Mouse (Mus musculus): Measurements from ENCODE around the gene Rnf225.
"Not testable (repeated sequence)": the region's sequence is repeated elsewhere in the genome, so short reads cannot be mapped to it uniquely, and the experiment has no call there.

The Rnf225 gene

DNA sequence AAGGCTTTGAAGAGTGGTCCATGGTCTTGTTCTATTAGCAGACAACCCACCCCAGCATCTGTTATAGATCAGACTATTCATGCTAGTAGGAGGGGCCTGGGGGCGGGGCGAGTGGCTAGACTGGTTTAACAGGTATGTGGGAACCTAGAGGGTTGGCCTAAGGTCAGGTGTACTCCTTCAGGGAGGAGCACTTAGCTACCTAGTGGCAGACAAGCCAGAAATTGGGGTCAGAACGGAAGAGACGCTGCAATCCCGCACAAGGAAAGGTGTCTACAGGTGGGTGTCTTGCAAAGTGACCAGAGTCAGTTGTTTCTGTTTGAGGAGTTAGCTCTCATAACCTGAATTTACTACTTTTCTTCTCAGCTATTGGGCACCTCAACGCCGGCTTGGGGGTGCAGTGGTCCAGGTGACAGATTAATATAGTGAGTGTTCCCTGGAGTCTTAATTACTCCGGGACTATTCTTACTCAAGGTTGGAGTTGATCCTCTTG, at the start of gene Rnf225:
TSS of gene Rnf225 (plus strand) at position 226 of the 490 bp plus-strand sequence.
- no peak for DNase-seq (ENCODE audit: low spot score)

DNA sequence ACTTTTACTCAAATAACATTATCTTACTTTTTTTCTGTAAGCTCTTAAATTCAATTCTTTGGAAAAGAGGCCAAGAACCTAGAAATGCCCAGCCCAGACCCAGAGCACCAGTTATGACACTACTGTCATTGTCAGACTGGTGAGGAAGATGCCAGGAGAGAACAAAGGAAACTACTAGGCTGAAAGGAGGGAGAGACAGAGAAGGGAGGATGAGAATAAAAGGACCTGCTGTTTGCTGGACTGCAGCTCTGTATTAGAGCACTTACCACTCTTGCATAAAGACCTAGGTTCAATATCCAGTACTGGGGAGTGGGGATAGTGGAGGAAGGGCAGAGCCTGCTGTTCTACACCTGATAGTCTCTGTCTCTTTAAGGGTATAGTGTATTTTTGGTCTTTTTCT, 47.2 kb upstream of the Rnf225 start:
- DNase-seq (ENCODE audit: low spot score) = no peak

DNA sequence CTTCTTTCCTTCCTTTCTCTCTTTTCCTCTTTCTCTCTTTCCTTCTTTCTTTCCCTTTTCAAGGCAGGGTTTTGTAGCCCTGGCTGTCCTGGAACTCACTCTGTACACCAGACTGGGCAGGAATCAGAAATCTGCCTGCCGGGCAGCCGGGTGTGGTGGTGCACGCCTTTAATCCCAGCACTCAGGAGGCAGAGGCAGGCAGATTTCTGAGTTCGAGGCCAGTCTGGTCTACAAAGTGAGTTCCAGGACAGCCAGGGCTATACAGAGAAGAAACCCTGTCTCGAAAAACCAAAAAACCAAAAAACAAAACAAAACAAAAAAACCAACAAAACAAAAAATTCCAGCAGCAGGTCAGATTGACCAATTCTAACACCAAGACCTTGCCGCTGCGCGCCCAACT, 46.7 kb upstream of the Rnf225 start:
- not testable (repeated sequence) for DNase-seq (ENCODE audit: low spot score)

DNA sequence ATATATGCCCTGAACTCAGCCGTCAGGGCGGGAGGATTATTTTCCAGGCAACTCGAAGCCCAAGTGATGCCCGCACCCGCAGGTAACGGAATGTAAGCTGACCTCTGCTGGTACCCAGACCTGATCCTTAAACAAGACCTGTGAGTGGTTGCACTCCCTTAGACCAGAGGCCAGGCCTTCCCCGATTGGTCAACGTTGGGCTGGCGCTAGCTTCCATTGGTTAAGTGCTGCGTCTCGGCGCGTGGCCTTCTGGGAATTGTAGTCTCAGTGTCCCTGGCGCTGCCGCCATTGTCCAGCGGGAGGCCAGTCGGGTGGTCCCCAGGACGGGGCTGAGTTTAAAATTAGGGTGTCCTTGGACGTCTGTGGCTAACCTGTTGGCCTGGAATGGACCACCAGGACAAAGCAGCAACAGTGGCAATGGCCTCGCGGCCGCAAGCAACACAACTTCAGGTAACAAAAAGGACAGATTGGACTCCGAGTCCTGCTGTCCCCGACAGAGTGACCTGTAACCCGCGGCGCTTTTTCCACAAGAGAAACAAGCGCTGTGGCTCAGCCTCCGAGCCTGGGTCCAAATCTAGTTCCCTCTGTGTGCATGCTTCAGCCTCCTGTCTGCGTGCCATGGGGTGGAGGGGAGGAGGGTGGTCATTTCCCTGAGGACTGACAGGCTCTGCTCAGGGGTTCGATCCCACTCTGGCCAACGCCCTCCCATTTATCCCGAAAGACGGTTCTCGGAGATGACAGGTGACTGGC, 46.1 kb upstream of the Rnf225 start, which contains the start of gene Zfp128:
TSS of gene Zfp128 (plus strand) at position 267 of the 750 bp plus-strand sequence.
- DNase-seq (ENCODE audit: low spot score) = peak; percentile 92

DNA sequence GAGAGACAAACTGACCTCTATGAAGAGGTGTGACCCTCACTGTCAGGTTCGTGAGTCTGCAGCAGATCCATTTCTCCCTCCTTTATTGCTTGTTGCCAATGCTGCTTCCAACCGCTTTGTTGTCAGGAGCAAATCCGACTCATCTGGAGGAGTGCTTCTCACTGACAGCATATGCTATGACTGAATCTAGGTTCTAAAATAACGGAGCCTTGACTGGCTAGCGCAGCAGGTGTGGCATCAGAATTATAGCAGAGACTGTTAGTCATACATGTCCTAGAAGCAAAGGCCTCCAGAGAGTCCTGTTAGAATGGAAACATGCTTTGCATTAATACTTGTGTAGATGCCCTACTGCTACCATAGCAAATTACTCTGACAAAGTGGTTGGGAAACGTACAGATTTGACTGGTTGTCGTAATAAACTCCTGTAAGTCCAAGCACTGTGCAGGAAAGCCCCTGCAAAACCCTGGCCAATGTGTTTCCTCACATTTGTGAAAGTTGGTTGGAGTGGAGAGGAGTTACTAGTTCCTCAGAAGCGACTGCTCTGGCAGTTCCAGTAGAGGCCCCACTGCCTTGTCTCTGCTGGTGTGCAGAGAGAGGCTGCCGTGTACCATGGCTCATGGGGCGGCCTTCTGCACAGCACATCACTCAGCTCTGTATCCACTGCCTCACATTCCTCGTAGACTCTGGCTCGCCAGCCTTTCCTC, 40.5 kb upstream of the Rnf225 start:
- DNase-seq (ENCODE audit: low spot score) = no peak

DNA sequence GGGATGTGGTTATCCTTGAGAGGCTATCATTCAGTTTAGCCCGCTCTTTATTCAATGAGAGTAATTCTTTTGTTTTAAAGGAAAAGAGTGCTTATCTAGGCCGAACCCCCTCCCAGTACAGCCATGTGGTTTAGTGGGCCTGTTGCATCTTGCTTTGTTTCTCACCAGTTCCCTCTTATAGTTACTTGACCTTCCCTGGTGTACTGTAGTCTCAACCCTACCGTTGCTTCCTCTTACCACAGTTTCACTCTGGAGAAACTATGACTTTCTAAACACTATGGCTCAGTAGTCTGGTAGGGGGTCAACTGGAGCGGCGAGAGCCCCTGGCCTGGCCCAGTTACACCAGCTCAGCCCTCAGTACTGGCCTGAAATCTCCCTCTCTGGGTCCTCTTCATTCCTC, 39.6 kb upstream of the Rnf225 start:
- DNase-seq (ENCODE audit: low spot score) = no peak

DNA sequence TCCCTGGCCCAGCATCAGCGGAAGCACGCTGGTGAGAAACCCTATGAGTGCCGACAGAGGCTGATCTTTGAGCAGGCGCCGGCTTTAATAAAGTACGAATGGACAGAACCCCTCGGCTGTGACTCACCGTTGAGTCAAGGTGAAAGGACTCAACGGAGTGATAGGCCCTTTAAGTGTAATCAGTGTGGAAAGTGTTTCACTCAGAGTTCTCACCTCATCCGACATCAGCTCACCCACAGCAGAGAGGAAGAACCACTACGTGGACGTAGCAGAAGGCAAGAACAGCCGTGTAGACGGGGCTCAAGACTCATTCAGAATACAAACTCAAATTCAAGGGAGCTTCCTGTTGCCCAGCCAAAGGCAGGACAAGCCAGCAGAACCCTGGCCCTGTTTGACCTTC, 36.3 kb upstream of the Rnf225 start:
- DNase-seq (ENCODE audit: low spot score) = no peak

DNA sequence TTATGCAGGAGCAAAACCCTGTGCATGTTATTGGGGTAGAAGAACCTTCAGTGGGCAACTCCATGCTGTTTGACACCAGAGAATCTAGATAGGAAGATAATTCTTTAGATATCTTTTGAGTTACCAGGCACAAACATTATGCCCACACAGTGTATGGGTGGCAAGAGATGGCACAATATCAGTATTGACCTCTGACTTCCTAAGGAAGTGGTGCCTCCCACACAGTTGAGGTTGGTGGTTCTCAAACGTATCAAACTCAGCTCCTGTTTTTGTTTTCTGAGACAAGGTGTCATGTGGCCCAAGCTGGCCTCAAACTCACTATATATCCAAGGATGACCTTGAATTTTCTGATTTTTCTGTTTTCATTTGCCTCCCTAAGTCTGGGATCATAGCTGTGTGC, 35.9 kb upstream of the Rnf225 start:
- DNase-seq (ENCODE audit: low spot score) = no peak

DNA sequence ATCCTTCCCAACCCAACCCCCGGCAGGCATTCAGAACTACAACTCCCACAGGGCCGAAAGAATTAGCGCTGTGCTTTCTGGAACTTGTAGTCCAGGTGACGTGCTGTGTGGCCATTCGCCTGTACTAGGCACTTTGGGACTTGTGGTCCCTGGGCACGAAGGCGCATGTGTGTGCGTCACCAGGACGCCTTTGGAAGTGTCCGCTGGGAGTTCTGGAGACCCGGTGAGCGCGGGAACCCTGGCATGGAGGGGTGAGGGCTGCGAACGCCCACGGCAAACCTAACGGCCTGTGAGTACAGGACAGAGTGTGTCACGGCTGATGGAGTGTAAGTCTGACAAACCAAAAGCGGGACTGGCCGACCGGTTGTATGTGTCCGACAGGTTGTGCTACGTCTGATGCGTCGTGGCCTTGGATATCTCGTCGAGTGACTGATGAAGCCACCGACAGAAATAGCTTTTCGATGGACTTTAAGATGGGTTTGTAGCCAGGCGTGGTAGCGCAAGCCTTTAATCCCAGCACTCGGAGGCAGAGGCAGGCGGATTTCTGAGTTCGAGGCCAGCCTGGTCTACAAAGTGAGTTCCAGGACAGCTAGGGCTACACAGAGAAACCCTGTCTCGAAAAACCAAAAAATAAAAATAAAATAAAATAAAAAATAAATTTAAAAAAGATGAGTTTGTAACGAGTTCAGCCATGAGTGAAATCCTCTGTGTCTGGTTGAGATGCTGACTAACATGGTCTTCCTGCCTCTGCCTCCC, 29.4 kb upstream of the Rnf225 start, which contains the start of gene Zscan22:
TSS of gene Zscan22 (plus strand) at position 161 of the 756 bp plus-strand sequence.
- peak; percentile 91 for DNase-seq (ENCODE audit: low spot score)

DNA sequence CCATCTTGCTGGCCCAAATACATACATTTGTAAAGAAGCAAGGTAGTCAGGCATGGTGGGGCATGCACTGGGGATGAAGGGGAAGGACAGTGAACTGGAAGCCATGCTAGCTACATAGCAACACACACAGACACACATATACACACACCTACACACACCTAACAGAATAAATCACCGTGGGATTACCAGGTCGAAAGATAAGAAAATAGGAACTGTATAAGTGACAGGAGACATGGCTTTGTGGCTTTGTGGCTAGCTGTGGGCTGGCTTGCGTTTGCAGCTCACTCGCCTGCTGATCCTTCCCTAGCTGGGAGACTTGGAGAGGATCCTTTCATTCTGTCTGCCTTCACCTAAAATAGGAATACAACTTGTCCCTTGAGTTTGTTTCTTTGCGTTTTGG, 25.7 kb upstream of the Rnf225 start:
- DNase-seq (ENCODE audit: low spot score) = no peak

DNA sequence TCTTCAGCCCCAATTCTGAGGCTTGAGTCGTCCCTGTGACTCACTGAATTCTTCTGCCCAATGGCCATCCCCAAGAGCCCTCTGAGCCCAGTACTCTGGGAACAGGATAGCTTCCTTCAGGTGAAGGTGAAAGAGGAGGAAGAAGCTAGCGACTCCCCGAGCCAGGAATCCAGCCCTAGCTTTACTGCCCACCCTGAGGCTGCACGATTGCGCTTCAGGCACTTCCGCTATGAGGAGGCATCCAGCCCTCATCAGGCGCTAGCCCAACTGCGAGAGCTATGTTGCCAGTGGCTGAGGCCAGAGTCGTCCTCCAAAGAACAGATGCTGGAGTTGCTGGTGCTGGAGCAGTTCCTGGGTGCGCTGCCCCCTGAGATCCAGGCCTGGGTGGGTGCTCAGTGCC, 23.6 kb upstream of the Rnf225 start:
- no peak for DNase-seq (ENCODE audit: low spot score)

DNA sequence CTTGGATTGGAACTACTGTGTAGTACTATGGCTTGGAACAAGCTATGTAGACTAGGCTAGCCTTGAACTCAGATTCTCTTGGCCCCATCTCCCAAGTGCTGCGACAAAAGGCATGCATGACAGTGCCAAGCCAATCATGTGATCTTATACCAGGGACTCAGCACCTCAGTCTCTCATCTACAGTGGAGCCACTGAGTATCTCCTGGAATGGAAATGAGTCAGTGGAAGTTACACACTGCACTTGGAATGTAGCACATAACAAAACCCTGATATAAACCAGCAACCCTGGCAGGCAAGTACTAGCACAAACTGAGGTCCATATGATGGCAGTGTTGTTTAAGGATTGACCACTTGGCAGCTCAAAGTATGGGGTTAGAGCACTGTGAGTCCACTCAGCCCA, 22.1 kb upstream of the Rnf225 start:
- no peak for DNase-seq (ENCODE audit: low spot score)

DNA sequence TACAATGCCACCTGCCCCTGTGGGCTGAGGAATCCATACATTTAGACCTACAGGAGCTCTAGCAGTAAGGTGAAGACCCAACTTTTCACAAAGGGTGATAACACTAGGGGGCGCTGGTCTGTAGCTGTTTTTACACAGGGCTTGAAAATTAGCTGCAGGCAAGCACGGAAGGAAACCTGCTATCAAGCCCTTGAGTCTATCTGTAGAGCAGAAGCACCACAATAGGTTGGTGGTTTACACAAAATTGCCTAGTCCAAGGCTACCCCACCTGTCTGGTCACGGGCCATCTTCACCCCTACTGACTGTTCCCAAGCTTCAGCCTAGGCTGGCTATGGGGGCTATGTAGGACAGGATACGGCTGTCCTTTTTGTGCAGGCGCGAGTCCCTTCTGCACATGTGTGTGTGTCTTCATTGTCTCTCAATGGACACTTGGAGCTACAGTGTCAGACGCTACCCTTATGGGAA, 17.7 kb upstream of the Rnf225 start:
- DNase-seq (ENCODE audit: low spot score) = peak; percentile 52

DNA sequence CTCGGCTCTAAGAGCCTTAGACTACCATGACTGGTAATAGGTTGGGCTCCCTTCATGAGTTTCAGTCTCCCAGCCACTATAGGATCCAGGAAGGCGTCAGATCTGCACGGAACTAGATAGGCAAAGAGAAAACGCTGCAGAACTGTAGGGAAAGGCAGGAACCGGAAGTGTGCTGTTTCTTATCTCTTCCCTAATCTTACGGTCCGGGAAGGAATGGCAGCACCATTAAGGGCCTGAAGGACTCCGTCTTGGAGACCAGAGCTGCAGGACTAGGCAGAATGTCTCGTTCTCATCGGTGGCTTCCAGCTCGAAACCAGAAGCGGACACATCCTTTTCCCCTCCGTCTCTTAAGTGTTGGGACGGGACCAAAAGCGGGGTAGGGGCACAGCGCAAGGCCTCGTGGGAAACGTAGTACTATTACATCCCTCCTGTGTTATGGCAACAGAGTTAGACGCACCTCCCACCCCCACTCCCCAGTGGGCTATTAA, 17.0 kb upstream of the Rnf225 start:
- DNase-seq (ENCODE audit: low spot score) = peak; percentile 25

DNA sequence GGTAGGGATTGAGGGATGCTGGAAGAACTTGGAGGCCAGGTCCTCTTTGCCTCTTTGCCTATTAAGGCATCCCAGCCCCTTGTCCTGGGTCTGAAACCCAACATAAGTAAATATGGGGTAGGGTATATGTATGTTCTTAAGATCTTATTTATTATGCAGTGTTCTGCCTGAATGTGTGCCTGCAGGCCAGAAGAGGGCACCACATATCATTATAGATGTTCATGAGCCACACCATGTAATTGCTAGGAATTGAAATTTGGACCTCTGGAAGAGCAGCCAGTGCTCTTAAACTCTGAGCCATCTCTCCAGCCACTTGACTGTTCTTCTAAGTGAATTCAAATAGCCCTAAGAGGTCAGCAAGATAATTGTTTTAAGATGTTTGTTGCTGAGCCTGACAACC, 13.7 kb upstream of the Rnf225 start:
- DNase-seq (ENCODE audit: low spot score) = no peak

DNA sequence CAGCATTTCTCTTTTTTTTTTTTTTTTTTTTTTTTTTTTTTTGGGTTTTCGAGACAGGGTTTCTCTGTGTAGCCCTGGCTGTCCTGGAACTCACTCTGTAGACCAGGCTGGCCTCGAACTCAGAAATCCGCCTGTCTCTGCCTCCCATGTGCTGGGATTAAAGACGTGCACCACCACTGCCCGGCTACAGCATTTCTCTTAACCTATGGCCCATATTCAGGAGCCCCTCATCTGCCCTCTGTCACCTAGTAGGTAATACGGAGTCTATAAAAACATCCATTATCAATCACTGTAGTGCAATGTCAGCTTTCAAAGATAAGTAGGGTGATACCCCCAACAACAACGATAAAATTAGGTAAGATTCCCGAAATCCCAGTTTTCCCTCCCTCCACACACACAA, 6.7 kb upstream of the Rnf225 start:
- not testable (repeated sequence) for DNase-seq (ENCODE audit: low spot score)

DNA sequence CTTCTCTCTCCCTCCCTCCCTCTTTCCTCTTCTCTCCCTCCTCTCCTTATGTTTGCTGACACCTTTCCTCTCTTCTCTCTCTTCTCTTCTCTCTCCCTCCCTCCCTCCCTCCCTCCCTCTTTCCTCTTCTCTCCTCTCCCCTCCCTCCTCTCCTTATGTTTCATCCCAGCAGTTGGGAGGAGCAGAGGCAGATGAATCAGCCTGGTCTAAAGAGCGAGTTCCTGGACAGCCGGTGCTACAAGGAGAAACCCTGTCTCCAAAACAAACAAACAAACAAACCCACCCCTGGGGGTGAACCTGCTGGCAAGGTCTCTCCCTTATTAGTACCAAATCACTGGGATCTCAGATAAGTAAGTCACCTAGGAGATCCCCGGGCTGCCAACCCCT, 5.9 kb upstream of the Rnf225 start:
- no peak for DNase-seq (ENCODE audit: low spot score)

DNA sequence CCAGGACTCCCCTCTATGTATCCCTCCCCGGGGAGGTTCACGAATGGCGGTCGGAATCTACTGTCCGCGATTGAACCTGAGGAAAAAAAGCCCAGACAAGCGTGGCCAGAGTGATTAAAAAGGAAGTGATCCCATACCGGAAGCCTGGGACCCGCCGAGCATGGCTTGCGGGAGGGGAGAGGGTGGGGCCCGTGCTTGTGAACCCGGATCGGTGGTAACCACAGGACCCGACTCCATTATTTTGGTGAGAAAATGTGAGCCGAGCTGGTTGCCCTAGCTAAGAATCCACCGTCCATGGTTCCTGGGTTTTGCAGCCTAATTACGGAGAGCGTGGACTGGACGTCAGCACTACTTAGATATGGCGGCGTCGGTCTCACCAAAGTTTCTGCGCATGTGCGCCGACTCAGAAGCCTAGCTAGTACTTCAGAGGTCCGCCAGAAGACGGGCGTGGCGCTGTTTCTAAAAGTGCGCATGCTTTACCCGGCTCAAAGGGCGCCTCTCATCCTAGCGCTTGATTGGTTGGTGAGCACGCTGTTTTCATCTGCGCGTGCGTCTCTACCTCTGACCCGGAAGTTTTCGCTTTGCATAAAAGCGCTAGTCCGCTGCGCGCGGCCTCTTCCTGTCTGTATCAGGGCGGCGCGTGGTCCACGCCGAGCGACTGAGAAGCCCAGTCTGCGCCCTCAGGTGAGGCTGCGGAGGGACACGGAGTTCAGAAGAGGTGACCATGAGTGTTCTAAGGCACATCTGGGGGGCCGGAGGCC, 5.3 kb upstream of the Rnf225 start, which contains the start of gene Rps5:
TSS of gene Rps5 (plus strand) at position 586 of the 761 bp plus-strand sequence.
- DNase-seq (ENCODE audit: low spot score) = peak; percentile 98

DNA sequence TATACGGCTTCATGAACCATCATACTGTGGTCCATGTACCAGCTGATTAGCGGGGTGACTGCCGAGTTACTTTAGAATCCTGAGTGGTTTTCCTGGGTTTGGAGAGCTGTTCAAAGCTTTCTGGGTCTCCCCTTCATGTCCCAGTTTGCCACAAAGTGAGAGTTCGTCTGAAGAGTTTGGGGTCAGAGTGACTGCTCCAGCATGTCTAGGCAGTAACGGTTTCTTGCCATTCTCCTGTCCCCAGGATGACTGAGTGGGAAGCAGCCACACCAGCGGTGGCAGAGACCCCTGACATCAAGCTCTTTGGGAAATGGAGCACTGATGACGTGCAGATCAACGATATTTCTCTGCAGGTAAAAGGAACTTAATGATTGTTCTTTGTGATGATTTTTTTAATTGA, 4.5 kb upstream of the Rnf225 start:
- DNase-seq (ENCODE audit: low spot score) = no peak

DNA sequence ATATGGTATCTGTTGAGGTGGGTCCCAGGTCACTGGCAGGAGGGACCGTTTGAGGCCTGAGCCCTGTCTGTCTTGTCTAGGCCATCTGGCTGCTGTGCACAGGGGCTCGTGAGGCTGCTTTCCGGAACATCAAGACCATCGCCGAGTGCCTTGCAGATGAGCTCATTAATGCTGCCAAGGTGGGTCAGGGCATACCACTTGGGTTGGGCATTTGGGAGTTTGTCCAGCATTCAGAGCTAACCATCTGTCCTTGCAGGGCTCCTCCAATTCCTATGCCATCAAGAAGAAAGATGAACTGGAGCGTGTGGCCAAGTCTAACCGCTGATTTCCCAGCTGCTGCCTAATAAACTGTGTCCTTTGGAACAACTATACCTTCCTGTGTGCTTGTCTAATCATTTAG, 900 bp upstream of the Rnf225 start:
- no peak for DNase-seq (ENCODE audit: low spot score)
